Mouse (Mus musculus): ENCODE measurements around the gene Cdc42ep1.
A peak's percentile ranks its signal among the peaks of the same experiment; 100 is the strongest.

The Cdc42ep1 gene

DNA sequence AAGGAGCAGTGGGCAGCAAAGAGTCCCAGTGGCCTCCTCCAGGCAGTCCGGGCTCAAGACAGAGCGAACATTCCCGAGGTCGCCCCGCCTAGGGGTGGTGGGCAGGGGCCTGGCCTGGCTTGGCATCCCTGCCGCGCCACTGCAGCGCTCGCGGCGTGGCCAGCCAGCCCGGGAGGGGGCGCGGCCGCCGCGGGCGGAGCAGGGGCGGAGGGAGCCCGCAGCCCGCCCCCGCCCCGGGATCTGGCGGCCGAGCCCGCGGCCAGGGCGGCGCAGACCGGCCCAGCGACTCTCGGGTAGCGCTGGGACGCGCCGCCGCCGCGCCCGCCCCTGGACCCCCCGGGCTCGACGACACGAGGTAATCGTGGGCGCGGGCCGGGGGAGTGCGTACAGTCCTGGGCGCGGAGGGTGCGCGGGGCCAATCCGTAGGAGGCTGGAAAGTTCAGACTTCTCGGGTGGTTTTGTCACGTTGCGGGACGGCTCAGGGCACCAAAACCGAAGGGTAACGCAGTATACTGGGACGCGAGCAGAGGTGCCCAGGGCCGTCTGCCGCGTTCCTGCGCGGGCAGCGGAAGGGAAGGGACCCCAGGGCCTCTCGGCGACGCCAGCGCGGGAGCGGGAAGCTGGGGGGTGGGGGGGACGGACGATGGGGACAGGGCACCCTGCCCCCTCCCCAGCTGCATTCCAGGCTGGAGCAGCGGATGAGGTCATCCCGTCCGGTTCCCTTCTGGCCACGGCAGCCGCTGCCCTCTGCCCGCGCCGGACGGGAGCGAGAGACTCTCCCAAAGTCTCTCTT is at the start of gene Cdc42ep1:
Gene Cdc42ep1 (plus strand): TSS at position 254 of the 793 bp plus-strand sequence.
- peak; percentile 88 for DNase-seq

DNA sequence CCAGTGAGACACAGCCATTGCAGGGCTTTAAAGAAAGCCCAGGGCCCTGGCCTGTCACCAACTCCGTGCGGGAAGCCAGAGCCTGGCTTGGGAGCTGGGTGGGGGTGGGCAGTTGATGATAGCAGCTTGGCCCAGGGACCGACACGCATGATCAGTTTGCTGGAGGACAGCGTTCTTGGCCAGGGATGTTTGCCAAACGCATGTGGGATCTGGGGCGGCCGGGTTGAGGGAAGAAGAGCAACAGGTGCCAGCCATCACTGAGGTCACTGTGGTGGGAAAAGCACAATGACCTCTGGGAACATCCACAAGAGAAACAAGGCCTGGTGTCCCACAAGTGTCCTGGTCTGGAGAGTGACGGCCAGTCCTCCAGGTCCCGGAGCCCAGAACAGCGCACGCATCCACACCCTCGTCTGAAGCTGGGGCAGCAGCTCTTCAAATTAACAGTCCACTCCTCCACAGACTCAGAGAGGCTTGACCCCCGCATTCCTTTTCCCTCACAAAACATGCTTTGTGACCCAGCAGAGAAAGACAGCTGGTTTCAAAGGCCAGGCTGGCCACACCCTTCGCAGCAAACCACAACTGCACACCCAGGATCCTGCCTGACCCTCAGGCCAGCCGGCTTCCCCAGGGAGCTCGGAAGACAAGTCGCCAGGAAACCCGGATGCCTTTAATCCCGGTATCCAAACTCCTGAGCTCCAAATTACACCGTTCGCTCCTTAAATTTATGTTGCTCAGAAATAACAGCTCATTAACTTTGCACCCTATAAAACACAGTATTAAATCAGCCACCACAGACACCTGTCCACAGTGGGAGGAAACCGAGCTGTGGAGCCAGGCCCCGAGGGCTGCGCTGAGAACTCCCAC is 46.0 kb upstream of the Cdc42ep1 start:
- no peak for DNase-seq

DNA sequence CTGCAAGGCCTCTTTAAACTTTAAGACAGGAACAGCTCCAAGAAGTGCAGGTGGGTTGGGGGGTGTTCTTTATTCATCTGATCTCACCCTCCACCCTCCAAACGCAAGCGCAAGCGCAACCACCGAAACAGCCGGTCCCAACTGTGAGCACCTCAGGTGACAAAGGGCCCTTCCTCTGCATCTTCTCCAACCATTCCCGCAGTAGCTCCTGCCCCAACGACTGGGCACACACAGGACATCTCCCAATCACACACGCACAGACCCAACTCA is 45.4 kb upstream of the Cdc42ep1 start:
- DNase-seq = no peak

- DNase-seq = no peak
Measured at GRCm38 (mm10) chr15:78799029-78799428, 43.4 kb upstream of the Cdc42ep1 start.

- DNase-seq = no peak
Measured at GRCm38 (mm10) chr15:78801571-78801970, 40.9 kb upstream of the Cdc42ep1 start.

DNA sequence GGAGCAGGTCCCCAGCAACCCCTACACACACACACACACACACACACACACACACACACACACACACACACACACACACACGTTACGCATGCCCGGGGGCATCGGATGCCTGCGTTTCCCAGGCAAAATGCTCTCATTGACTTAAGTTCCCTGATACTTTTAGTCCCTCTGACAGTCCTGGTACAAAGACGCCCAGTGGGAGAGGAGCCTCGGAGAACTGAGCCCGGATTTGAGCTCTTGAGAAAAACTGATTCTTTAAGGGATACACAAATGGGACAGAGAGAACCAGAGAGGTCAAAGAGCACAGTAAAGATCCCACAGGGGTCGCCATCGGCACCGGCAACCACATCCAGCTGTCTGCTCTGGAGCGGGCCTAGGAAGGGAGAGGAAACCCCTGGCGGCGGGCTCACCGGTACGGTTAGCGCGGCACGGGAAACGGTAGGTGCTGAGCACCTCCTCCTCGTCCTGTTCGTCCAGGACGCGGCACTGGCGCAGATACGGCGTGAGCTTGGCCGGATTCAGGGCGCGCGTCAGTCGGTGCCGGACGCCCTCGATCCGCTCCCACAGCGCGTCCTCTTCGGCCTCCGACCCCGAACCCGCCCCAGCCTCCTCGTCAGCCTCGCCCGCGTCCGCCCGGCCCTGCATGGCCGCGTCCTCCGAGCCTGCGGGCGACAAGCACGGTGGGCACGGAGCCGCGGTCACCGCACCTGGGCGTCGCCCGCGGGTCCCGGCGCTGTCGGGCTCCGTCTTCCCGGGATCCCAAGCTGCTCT is 40.3 kb upstream of the Cdc42ep1 start:
- DNase-seq = peak; percentile 56

DNA sequence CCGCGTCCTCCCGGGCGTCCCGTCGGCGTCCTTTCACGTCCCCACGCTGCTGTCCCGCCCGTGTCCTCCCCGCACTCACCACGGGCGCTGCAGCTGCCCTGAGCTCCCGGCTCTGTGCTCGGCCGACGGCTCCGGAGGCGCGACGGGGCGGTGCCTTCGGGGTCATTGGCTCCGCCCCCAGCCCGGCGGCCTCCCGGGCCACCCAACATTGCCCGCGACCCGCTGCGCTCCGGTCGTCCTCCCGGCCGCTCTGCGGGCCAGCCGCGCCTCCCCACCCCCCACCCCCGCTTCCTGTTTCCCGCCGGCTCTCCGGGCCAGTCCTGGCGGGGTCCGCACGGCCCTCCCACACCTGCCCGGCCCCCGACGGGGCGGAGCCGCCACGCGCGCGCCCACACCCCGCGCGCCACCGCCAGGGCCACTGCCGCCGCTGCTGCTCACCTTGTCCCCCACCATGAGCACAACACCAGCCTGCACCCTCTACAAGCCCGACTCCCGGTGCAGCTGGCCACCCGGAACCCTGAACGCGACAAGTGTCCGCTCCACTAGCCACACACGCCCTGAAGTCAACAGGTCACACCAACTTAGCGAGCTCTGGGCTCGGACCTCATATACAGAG is 39.5 kb upstream of the Cdc42ep1 start, which contains the start of gene Card10:
Gene Card10 (minus strand): TSS at position 267 of the 616 bp plus-strand sequence.
- peak; percentile 69 for DNase-seq

GRCm38 (mm10) chr15:78803499-78803900 is 38.9 kb upstream of the Cdc42ep1 start:
- DNase-seq = peak; percentile 92

DNA sequence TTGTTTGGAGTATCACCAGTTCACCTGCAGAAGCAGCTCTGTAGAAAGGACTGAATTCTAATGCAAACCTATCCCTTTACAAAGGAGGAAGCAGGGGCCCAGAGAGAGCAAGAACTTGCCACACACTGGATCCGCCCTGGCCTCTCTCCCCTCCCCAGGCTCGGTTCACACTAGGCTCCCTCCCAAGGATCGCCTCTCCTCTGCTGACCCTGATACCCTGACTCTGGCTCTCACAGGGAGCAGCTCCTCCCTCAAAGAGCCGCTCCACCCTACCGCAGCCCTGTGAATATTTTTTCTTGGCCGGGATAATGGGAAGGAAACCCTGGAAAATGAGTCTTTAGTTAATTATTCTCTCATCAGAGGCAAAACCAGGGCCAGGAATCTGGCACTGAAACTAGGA is 38.1 kb upstream of the Cdc42ep1 start:
- peak; percentile 41 for DNase-seq

- no peak for DNase-seq
Measured at GRCm38 (mm10) chr15:78805351-78805750, 37.1 kb upstream of the Cdc42ep1 start.

DNA sequence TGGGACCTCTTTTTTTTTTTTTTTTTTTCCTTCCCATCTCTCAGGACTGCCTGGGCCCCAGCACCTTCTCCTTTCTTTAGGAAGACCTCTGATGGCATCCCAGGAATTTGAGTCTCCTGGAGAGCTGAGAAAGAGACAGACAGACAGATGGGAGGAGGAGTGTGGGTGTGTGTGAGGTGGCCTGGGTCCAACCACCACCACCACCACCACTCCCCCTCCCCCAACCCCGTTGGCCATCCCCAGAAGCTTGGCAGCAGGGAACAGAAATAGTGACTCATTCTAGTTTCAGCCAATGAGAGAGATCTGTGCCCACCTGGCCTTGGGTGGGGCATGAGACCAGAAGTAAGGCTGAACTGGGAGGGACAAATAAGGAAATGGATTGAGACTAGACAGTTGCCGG is 35.8 kb upstream of the Cdc42ep1 start:
- DNase-seq = no peak

- DNase-seq = no peak
Measured at GRCm38 (mm10) chr15:78807141-78807540, 35.3 kb upstream of the Cdc42ep1 start.

- DNase-seq = no peak
Measured at GRCm38 (mm10) chr15:78808980-78809379, 33.4 kb upstream of the Cdc42ep1 start.

GRCm38 (mm10) chr15:78809739-78810138 is 32.7 kb upstream of the Cdc42ep1 start:
- DNase-seq = no peak

GRCm38 (mm10) chr15:78810146-78810545 is 32.3 kb upstream of the Cdc42ep1 start:
- peak; percentile 33 for DNase-seq

- DNase-seq = no peak
Measured at GRCm38 (mm10) chr15:78813603-78814002, 28.8 kb upstream of the Cdc42ep1 start.

DNA sequence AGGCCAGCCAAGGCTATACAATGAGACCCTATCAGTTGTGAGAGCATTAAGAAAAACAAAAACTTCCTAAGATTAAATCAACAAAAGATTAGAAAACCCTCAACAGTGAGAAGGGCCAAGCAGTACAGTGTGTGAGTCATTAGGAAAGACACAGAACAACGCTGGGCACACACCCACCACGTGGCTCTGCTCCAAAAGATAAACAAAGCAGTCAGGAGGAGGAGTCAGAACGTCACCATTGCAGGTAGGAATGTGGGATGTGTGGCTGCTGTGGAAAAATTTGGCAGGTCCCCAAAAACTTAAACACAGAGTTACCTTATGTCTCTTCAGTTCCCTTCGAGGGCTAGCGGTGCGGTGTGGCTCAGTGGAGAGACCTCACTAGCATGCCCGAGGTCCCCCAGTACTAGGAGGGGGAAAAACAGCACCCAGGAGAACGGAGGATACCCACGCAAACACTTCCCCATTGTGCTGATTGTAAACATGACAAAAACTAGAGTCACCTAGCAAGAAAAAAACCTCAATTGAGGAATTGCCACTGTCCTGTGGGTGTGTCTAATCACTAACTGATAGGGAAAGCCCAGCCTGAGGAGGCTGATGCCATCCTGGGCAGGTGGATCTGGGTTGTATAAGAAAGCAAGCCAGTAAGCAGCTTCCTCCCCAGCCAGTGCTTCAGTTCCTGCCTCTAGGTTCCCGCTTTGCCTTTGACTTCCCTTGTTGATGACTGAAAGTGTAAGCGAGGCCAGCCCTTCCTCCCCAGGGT is 26.9 kb upstream of the Cdc42ep1 start:
- peak; percentile 93 for DNase-seq

GRCm38 (mm10) chr15:78816074-78816391 is 26.4 kb upstream of the Cdc42ep1 start:
- DNase-seq = no peak

- DNase-seq = peak; percentile 87
Measured at GRCm38 (mm10) chr15:78826213-78827204, 15.9 kb upstream of the Cdc42ep1 start.

GRCm38 (mm10) chr15:78828315-78828714 is 14.1 kb upstream of the Cdc42ep1 start:
- no peak for DNase-seq

- DNase-seq = no peak
Measured at GRCm38 (mm10) chr15:78829636-78830035, 12.8 kb upstream of the Cdc42ep1 start.

Measured in lung, postnatal 36 days (tissue).